Mouse (Mus musculus): ENCODE measurements around the gene Rfxank.

Gene Rfxank

GRCm38 (mm10) chr8:70139026-70139857 lies at the start of gene Rfxank, which contains the start of the genes Borcs8 and Mef2b:
TSS of gene Rfxank (minus strand) at chr8:70139154.
TSS of gene Borcs8 (plus strand) at chr8:70139499.
TSS of gene Mef2b (plus strand) at chr8:70139711.
- peak; percentile 99 to 100 for DNase-seq

GRCm38 (mm10) chr8:70188707-70189106 lies 49.8 kb upstream of the Rfxank start:
- DNase-seq = no peak

- no peak for DNase-seq
These were observed 44.2 kb upstream of the Rfxank start for GRCm38 (mm10) chr8:70183194-70183593.

- DNase-seq = no peak
These were observed 42.9 kb upstream of the Rfxank start for GRCm38 (mm10) chr8:70181903-70182252.

- DNase-seq = no peak
These were observed 42.4 kb upstream of the Rfxank start for GRCm38 (mm10) chr8:70181212-70181902.

GRCm38 (mm10) chr8:70179082-70179481 lies 40.1 kb upstream of the Rfxank start:
- DNase-seq = no peak

- DNase-seq = no peak
These were observed 39.3 kb upstream of the Rfxank start for GRCm38 (mm10) chr8:70178231-70178630.

- DNase-seq = no peak
These were observed 35.1 kb upstream of the Rfxank start for GRCm38 (mm10) chr8:70174079-70174478.

- DNase-seq = no peak
These were observed 34.4 kb upstream of the Rfxank start for GRCm38 (mm10) chr8:70173320-70173719.

GRCm38 (mm10) chr8:70172043-70172681 lies 33.2 kb upstream of the Rfxank start, which contains the start of gene Tmem161a:
TSS of gene Tmem161a (plus strand) at chr8:70172356.
- peak; percentile 77 to 79 for DNase-seq

GRCm38 (mm10) chr8:70171240-70171639 lies 32.3 kb upstream of the Rfxank start:
- DNase-seq = no peak

GRCm38 (mm10) chr8:70170748-70171147 lies 31.8 kb upstream of the Rfxank start:
- no peak for DNase-seq

GRCm38 (mm10) chr8:70170116-70170515 lies 31.2 kb upstream of the Rfxank start:
- DNase-seq = no peak

- peak; percentile 90 to 92 for DNase-seq
These were observed 27.7 kb upstream of the Rfxank start for GRCm38 (mm10) chr8:70166504-70167110.

- no peak for DNase-seq
These were observed 24.4 kb upstream of the Rfxank start for GRCm38 (mm10) chr8:70163316-70163715.

GRCm38 (mm10) chr8:70160015-70160414 lies 21.1 kb upstream of the Rfxank start:
- DNase-seq = peak; percentile 82 to 84

GRCm38 (mm10) chr8:70159211-70159610 lies 20.3 kb upstream of the Rfxank start:
- DNase-seq = peak; percentile 33 to 37

- peak; percentile 88 to 90 for DNase-seq
These were observed 19.3 kb upstream of the Rfxank start for GRCm38 (mm10) chr8:70158069-70158853.

GRCm38 (mm10) chr8:70157240-70157800 lies 18.4 kb upstream of the Rfxank start:
- no peak for DNase-seq

GRCm38 (mm10) chr8:70152537-70153257 lies 13.7 kb upstream of the Rfxank start:
- peak; percentile 82 to 83 for DNase-seq

GRCm38 (mm10) chr8:70150158-70150557 lies 11.2 kb upstream of the Rfxank start:
- DNase-seq = no peak
